ENCODE assay signal across 18 mouse cellular contexts in the genomic region with DNA sequence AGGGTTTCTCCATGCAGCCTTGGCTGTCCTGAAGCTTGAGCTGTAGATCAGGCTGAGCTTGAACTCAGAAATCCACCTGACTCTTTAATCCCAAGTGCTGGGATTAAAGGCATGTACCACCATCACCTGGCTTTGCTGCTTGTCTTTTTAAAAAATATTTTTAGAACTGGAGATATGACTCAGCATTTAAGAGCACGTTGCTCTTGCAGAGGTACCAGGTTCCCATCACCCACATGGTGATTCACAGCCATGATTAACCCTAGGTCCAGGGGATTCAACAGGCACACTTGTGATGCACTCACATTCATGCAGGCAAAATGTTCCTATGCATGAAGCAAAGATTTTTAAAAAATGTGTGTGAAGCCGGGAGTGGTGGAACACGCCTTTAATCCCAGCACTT. TPM values are rescaled to one million over a fixed set of nuclear protein-coding genes. Genes with fewer than 3 reads are reported as not detected.
A peak's percentile ranks its signal among the peaks of the same experiment; 100 is the strongest.
DNase-seq lines count a peak whose midpoint lies in the region; ATAC-seq and TF ChIP-seq lines count a peak whose summit lies in the region.
"Had no signal": no experiment of that assay in that cellular context is flagged by ENCODE, and none has a peak within 500 bp of the region (broad histone marks: within the 10 kb centered on the region; RNA-seq: fewer than 3 reads in every experiment).

No protein-coding gene starts in this region.

- WGBS in embryonic facial prominence, embryonic 15.5 days, result 83% methylated on average over 3 of the region's 3 CpGs

- no peak overlapping the region for H3K4me2 ChIP-seq in embryonic facial prominence, embryonic 15.5 days (replicated peaks)

- no peak overlapping the region for H3K9ac ChIP-seq in embryonic facial prominence, embryonic 15.5 days

- H3K36me3 ChIP-seq in megakaryocyte, embryonic 14.5 days (replicated peaks; ENCODE audit: low read length), result peaks cover 10% of the 10 kb centered on the region
- H3K36me3 ChIP-seq in embryonic facial prominence, embryonic 15.5 days, result peaks cover 8% of the 10 kb centered on the region; the same call in 1 of the 2 replicates

- no peak for TF ChIP-seq CTCF in gastrocnemius, adult 2 months (IDR thresholded peaks at IDR 0.05)

- H3K27ac ChIP-seq in gastrocnemius, adult 2 months, result peak overlapping the region; percentile 46; the same call in 1 of the 2 replicates
- H3K27ac ChIP-seq in embryonic facial prominence, embryonic 15.5 days (replicated peaks), result peak overlapping the region; percentile 48; the same call in 1 of the 2 replicates
- H3K27ac ChIP-seq: neural tube, embryonic 13.5 days; stomach, embryonic 15.5 days had no signal

- no peak for DNase-seq in gastrocnemius, adult 2 months
- no peak for DNase-seq in gastrocnemius, adult 8-10 months (ENCODE audit: low spot score in 2 of 2)
- DNase-seq in frontal cortex, postnatal 10 days (ENCODE audit: low spot score in 2 of 2), result no peak
- no peak for DNase-seq in embryo, embryonic 10 days (ENCODE audit: low spot score)
- DNase-seq: adrenal gland, postnatal 25 days; cerebellum, postnatal 25 days; right cerebral cortex, postnatal 14 days had no signal

- H3K9me3 ChIP-seq in megakaryocyte, embryonic 14.5 days, result peaks cover 19% of the 10 kb centered on the region
- no peaks in the 10 kb centered on the region for H3K9me3 ChIP-seq in embryonic facial prominence, embryonic 15.5 days (replicated peaks)
- H3K9me3 ChIP-seq: midbrain, embryonic 10.5 days; neural tube, embryonic 13.5 days; stomach, embryonic 15.5 days had no signal

- no peak for ATAC-seq in megakaryocyte, adult 5-6 weeks (ENCODE audit: poor library complexity, severe bottlenecking)
- ATAC-seq in embryonic facial prominence, embryonic 15.5 days (ENCODE audit: insufficient number of reproducible peaks, low FRiP score, low TSS enrichment, low read depth), result no peak

- H3K4me1 ChIP-seq in megakaryocyte, embryonic 14.5 days, result peaks cover 20% of the 10 kb centered on the region
- peaks cover 16% of the 10 kb centered on the region for H3K4me1 ChIP-seq in embryonic facial prominence, embryonic 15.5 days
- H3K4me1 ChIP-seq: stomach, embryonic 15.5 days had no signal

- no peak overlapping the region for H3K4me3 ChIP-seq in gastrocnemius, adult 2 months
- H3K4me3 ChIP-seq in megakaryocyte, embryonic 14.5 days (replicated peaks), result peak overlapping the region; percentile 46
- H3K4me3 ChIP-seq in embryonic facial prominence, embryonic 15.5 days (replicated peaks), result no peak overlapping the region

- H3K27me3 ChIP-seq in megakaryocyte, embryonic 14.5 days (replicated peaks), result no peaks in the 10 kb centered on the region
- H3K27me3 ChIP-seq in embryonic facial prominence, embryonic 15.5 days, result no peaks in the 10 kb centered on the region
- H3K27me3 ChIP-seq: neural tube, embryonic 13.5 days; stomach, embryonic 15.5 days had no signal

- intact Hi-C loops in gastrocnemius, adult 2 months (cut with DNase I), result no loop called here

RNA-seq across cellular contexts. Expression of gene Clpx, which starts 1.6 kb away (rescaled TPM):
- 10 to 100 TPM; 54.0 to 72.6 TPM for total RNA-seq in gastrocnemius, adult 2 months (2021)
- 10 to 100 TPM; 55.4 to 65.0 (median 56.9) TPM for total RNA-seq in gastrocnemius, adult 8-10 months (2022)
- 4.8 and 6.1 TPM in 2 replicates for polyA plus RNA-seq in megakaryocyte, embryonic 14.5 days (2012; ENCODE audit: insufficient read depth, low replicate concordance)
- total RNA-seq in megakaryocyte, adult 5-6 weeks (2015), result 17.6 and 23.2 TPM in 2 replicates
- total RNA-seq in megakaryocyte, adult 5-6 weeks (2017), result 38.6 and 41.1 TPM in 2 replicates
- polyA plus RNA-seq in embryonic facial prominence, embryonic 15.5 days (2015; fragmentation: Nextera tagmentation; extraction: Ambion mirVana), result 55.7 and 57.6 TPM in 2 replicates

RNA-seq across cellular contexts. Expression of gene Cilp, which starts 27.4 kb away (rescaled TPM):
- 10 to 100 TPM; 13.0 to 35.4 TPM for total RNA-seq in gastrocnemius, adult 2 months (2021)
- total RNA-seq in gastrocnemius, adult 8-10 months (2022), result 10 to 100 TPM in 2 of 4 experiments, 1 to 10 TPM in 2; 3.3 to 14.7 (median 9.6) TPM
- 0.03 TPM in 1 of 2 replicates, not detected in the other for polyA plus RNA-seq in megakaryocyte, embryonic 14.5 days (2012; ENCODE audit: insufficient read depth, low replicate concordance)
- not detected in 2 replicates for total RNA-seq in megakaryocyte, adult 5-6 weeks (2015)
- not detected in 2 replicates for total RNA-seq in megakaryocyte, adult 5-6 weeks (2017)
- 2.6 and 3.5 TPM in 2 replicates for polyA plus RNA-seq in embryonic facial prominence, embryonic 15.5 days (2015; fragmentation: Nextera tagmentation; extraction: Ambion mirVana)
- total RNA-seq: hematopoietic stem cell, adult 5-6 weeks; layer of hippocampus, postnatal 25 days; left cerebral cortex, postnatal 14 days had no signal
- polyA plus RNA-seq: heart, embryonic 14.5 days; inflammation-experienced regulatory T-cells, adult 6 months had no signal

RNA-seq across cellular contexts. Expression of gene Pdcd7, which starts 53.5 kb away (rescaled TPM):
- total RNA-seq in gastrocnemius, adult 2 months (2021), result 10 to 100 TPM; 10.1 to 19.5 TPM
- 10 to 100 TPM; 12.1 to 19.7 (median 15.0) TPM for total RNA-seq in gastrocnemius, adult 8-10 months (2022)
- 7.3 and 14.5 TPM in 2 replicates for polyA plus RNA-seq in megakaryocyte, embryonic 14.5 days (2012; ENCODE audit: insufficient read depth, low replicate concordance)
- 14.3 and 15.6 TPM in 2 replicates for total RNA-seq in megakaryocyte, adult 5-6 weeks (2015)
- 18.0 and 19.3 TPM in 2 replicates for total RNA-seq in megakaryocyte, adult 5-6 weeks (2017)
- 10.9 and 11.4 TPM in 2 replicates for polyA plus RNA-seq in embryonic facial prominence, embryonic 15.5 days (2015; fragmentation: Nextera tagmentation; extraction: Ambion mirVana)

Comparison
In these comparisons a context has a peak if more than half of its experiments do, and no peak if none do; other contexts are left out.
1. RNA of gene Cilp, which starts 27.4 kb away (total RNA-seq): 13.0 to 35.4 TPM in gastrocnemius, adult 2 months and 3.3 to 14.7 TPM in gastrocnemius, adult 8-10 months; not detected in megakaryocyte, adult 5-6 weeks; every median in the first group is over 4 times any median in the second.